Mouse (Mus musculus): Measurements from ENCODE around the gene Zfp239. TPM values are rescaled to one million over a fixed set of nuclear protein-coding genes. Genes with fewer than 3 reads are reported as not detected.

Zfp239 gene
- total and polyA plus RNA-seq, 3 experiments, result 18.6 to 20.4 TPM; not detected in 1

- Histone ChIP-seq H3K4me1 (ENCODE audit: control insufficient read depth in 1 of 2, insufficient read depth in 2 of 2, low read length in 2 of 2) (peaks cover 21 to 23% of the 10 kb centered on the region in 2 experiments), H3K9me3 (replicated peaks; ENCODE audit: insufficient read depth, low read length) (no peaks in the 10 kb centered on the region), H3K27me3 (ENCODE audit: control insufficient read depth in 1 of 2, insufficient read depth in 2 of 2, low read length in 2 of 2) (no peaks in the 10 kb centered on the region), H3K27ac (ENCODE audit: control insufficient read depth, low read depth, low read length) (peak overlapping the region; percentile 99), H3K9ac (ENCODE audit: control insufficient read depth, low read depth, low read length, poor library complexity, severe bottlenecking) (peak overlapping the region; percentile 97), H3K4me3 (ENCODE audit: control insufficient read depth in 1 of 2, insufficient read depth in 1 of 2, low read depth in 2 of 2, low read length in 2 of 2) (peak overlapping the region; percentile 50 to 95), H3K79me2 (ENCODE audit: control insufficient read depth, insufficient read depth, low read length, poor library complexity) (peaks cover 72% of the 10 kb centered on the region), H3K36me3 (ENCODE audit: control insufficient read depth in 1 of 2, insufficient read depth in 2 of 2, low read length in 2 of 2) (peaks cover 46 to 73% of the 10 kb centered on the region in 2 experiments)
- peak; percentile 44 for DNase-seq (ENCODE audit: low read depth, low spot score)
- TF ChIP-seq SIN3A (IDR thresholded peaks at IDR 0.05; ENCODE audit: low read length), result 0 out of 2 replicates have a peak, but pooled peaks have one; percentile 3
- no peak for TF ChIP-seq KAT2A (conservative IDR thresholded peaks at IDR 0.05; ENCODE audit: low read depth, low read length)
These were observed 56.1 kb downstream of the Zfp239 start for GRCm38 (mm10) chr6:117918043-117918442.

- H3K4me1 ChIP-seq (ENCODE audit: control insufficient read depth in 1 of 2, insufficient read depth in 2 of 2, low read length in 2 of 2), result peaks cover 13% of the 10 kb centered on the region in 2 experiments; a peak in 2 of 4 replicates
- no peaks in the 10 kb centered on the region for H3K27me3 ChIP-seq (ENCODE audit: control insufficient read depth in 1 of 2, insufficient read depth in 2 of 2, low read length in 2 of 2)
- peaks cover 46 to 52% of the 10 kb centered on the region in 2 experiments for H3K36me3 ChIP-seq (ENCODE audit: control insufficient read depth in 1 of 2, insufficient read depth in 2 of 2, low read length in 2 of 2)
- peak; percentile 74 for DNase-seq (ENCODE audit: low read depth, low spot score)
- H3K27ac ChIP-seq (ENCODE audit: control insufficient read depth, low read depth, low read length), result no peak overlapping the region
- no peak overlapping the region for H3K9ac ChIP-seq (ENCODE audit: control insufficient read depth, low read depth, low read length, poor library complexity, severe bottlenecking)
- no peak overlapping the region for H3K4me3 ChIP-seq (ENCODE audit: control insufficient read depth in 1 of 2, insufficient read depth in 1 of 2, low read depth in 2 of 2, low read length in 2 of 2)
- H3K9me3 ChIP-seq (replicated peaks; ENCODE audit: insufficient read depth, low read length), result no peaks in the 10 kb centered on the region
- H3K79me2 ChIP-seq (ENCODE audit: control insufficient read depth, insufficient read depth, low read length, poor library complexity), result peaks cover 47% of the 10 kb centered on the region
- 0 out of 2 replicates have a peak, but pooled peaks have one; percentile 9 for TF ChIP-seq SIN3A (IDR thresholded peaks at IDR 0.05; ENCODE audit: low read length)
- TF ChIP-seq CTCF (IDR thresholded peaks at IDR 0.05 in 2 of 3, conservative IDR thresholded peaks at IDR 0.05 in 1 of 3; ENCODE audit: control insufficient read depth in 1 of 3, insufficient read depth in 1 of 3, low read depth in 2 of 3, low read length in 3 of 3, poor library complexity in 1 of 3, severe bottlenecking in 1 of 3), result peak; percentile 56 to 85 (median 74)
- TF ChIP-seq ZC3H11A (IDR thresholded peaks at IDR 0.05; ENCODE audit: low read depth, low read length), result peak; percentile 32; the same call in 1 of the 2 replicates
- TF ChIP-seq BHLHE40 (IDR thresholded peaks at IDR 0.05; ENCODE audit: borderline replicate concordance, low read depth, low read length), result no peak
- peak; percentile 52 for TF ChIP-seq SMC3 (IDR thresholded peaks at IDR 0.05; ENCODE audit: low read depth, low read length)
- no peak for TF ChIP-seq GATA1 (IDR thresholded peaks at IDR 0.05; ENCODE audit: low read depth, low read length)
- TF ChIP-seq POLR2A (IDR thresholded peaks at IDR 0.05; ENCODE audit: control insufficient read depth in 1 of 2, insufficient read depth in 1 of 2, low read depth in 1 of 2, low read length in 2 of 2, poor library complexity in 1 of 2), result peak in 1 of 2 experiments; percentile 35; a peak in 2 of 4 replicates
- peak; percentile 50 for TF ChIP-seq RAD21 (IDR thresholded peaks at IDR 0.05; ENCODE audit: low read depth, low read length)
These were observed 59.0 kb downstream of the Zfp239 start for GRCm38 (mm10) chr6:117920659-117921640.

GRCm38 (mm10) chr6:117922041-117922440 is 60.1 kb downstream of the Zfp239 start:
- Histone ChIP-seq H3K27ac (ENCODE audit: control insufficient read depth, low read depth, low read length) (no peak overlapping the region), H3K4me3 (ENCODE audit: control insufficient read depth in 1 of 2, insufficient read depth in 1 of 2, low read depth in 2 of 2, low read length in 2 of 2) (no peak overlapping the region), H3K36me3 (ENCODE audit: control insufficient read depth in 1 of 2, insufficient read depth in 2 of 2, low read length in 2 of 2) (peaks cover 46 to 51% of the 10 kb centered on the region in 2 experiments), H3K9me3 (replicated peaks; ENCODE audit: insufficient read depth, low read length) (no peaks in the 10 kb centered on the region), H3K4me1 (ENCODE audit: control insufficient read depth in 1 of 2, insufficient read depth in 2 of 2, low read length in 2 of 2) (peaks cover 13% of the 10 kb centered on the region in 2 experiments; a peak in 2 of 4 replicates), H3K27me3 (ENCODE audit: control insufficient read depth in 1 of 2, insufficient read depth in 2 of 2, low read length in 2 of 2) (no peaks in the 10 kb centered on the region), H3K79me2 (ENCODE audit: control insufficient read depth, insufficient read depth, low read length, poor library complexity) (peaks cover 36% of the 10 kb centered on the region), H3K9ac (ENCODE audit: control insufficient read depth, low read depth, low read length, poor library complexity, severe bottlenecking) (no peak overlapping the region)
- TF ChIP-seq MXI1 (IDR thresholded peaks at IDR 0.05; ENCODE audit: low read depth, low read length), result peak; percentile 47; the same call in 1 of the 2 replicates
- TF ChIP-seq SIN3A (IDR thresholded peaks at IDR 0.05; ENCODE audit: low read length), result peak; percentile 61; the same call in 1 of the 2 replicates
- TF ChIP-seq MYB (IDR thresholded peaks at IDR 0.05; ENCODE audit: low read depth, low read length), result no peak
- no peak for TF ChIP-seq POLR2A (IDR thresholded peaks at IDR 0.05; ENCODE audit: control insufficient read depth in 1 of 2, insufficient read depth in 1 of 2, low read depth in 1 of 2, low read length in 2 of 2, poor library complexity in 1 of 2)
- TF ChIP-seq ETS1 (IDR thresholded peaks at IDR 0.05; ENCODE audit: low read depth, low read length), result peak; percentile 54; the same call in 1 of the 2 replicates
- no peak for TF ChIP-seq ZKSCAN1 (IDR thresholded peaks at IDR 0.05; ENCODE audit: low read depth, low read length)
- peak; percentile 21; the same call in 1 of the 2 replicates for TF ChIP-seq POLR2AphosphoS2 (IDR thresholded peaks at IDR 0.05; ENCODE audit: low read length)
- TF ChIP-seq KAT2A (conservative IDR thresholded peaks at IDR 0.05; ENCODE audit: low read depth, low read length), result 0 out of 2 replicates have a peak, but pooled peaks have one; percentile 24
- peak; percentile 21 to 36; a peak in 1 of 4 replicates for TF ChIP-seq EP300 (IDR thresholded peaks at IDR 0.05; ENCODE audit: low read depth in 1 of 2, low read length in 2 of 2)
- TF ChIP-seq SMC3 (IDR thresholded peaks at IDR 0.05; ENCODE audit: low read depth, low read length), result 0 out of 2 replicates have a peak, but pooled peaks have one; percentile 5
- no peak for DNase-seq (ENCODE audit: low read depth, low spot score)
